Mouse (Mus musculus): ENCODE measurements around the gene Trafd1.

The Trafd1 gene

GRCm38 (mm10) chr5:121385461-121386119 is at the start of gene Trafd1:
Gene Trafd1 (minus strand): TSS chr5:121385632.
- peak; percentile 84 for DNase-seq (ENCODE audit: low read depth, low spot score)

GRCm38 (mm10) chr5:121428954-121429353 is 43.5 kb upstream of the Trafd1 start:
- no peak for DNase-seq (ENCODE audit: low read depth, low spot score)

- DNase-seq (ENCODE audit: low read depth, low spot score) = no peak
Measured at GRCm38 (mm10) chr5:121423297-121423696, 37.9 kb upstream of the Trafd1 start.

GRCm38 (mm10) chr5:121422787-121423186 is 37.4 kb upstream of the Trafd1 start:
- no peak for DNase-seq (ENCODE audit: low read depth, low spot score)

- DNase-seq (ENCODE audit: low read depth, low spot score) = no peak
Measured at GRCm38 (mm10) chr5:121420721-121421120, 35.3 kb upstream of the Trafd1 start.

- DNase-seq (ENCODE audit: low read depth, low spot score) = no peak
Measured at GRCm38 (mm10) chr5:121410975-121411374, 25.5 kb upstream of the Trafd1 start.

GRCm38 (mm10) chr5:121407856-121408255 is 22.4 kb upstream of the Trafd1 start:
- DNase-seq (ENCODE audit: low read depth, low spot score) = no peak

GRCm38 (mm10) chr5:121400849-121401248 is 15.4 kb upstream of the Trafd1 start:
- no peak for DNase-seq (ENCODE audit: low read depth, low spot score)

GRCm38 (mm10) chr5:121400064-121400463 is 14.6 kb upstream of the Trafd1 start:
- DNase-seq (ENCODE audit: low read depth, low spot score) = no peak

- no peak for DNase-seq (ENCODE audit: low read depth, low spot score)
Measured at GRCm38 (mm10) chr5:121399540-121399939, 14.1 kb upstream of the Trafd1 start.

GRCm38 (mm10) chr5:121398965-121399462 is 13.6 kb upstream of the Trafd1 start:
- no peak for DNase-seq (ENCODE audit: low read depth, low spot score)

GRCm38 (mm10) chr5:121398146-121398964 is 12.9 kb upstream of the Trafd1 start:
- DNase-seq (ENCODE audit: low read depth, low spot score) = peak; percentile 59

GRCm38 (mm10) chr5:121397187-121398145 is 12.0 kb upstream of the Trafd1 start, which contains the start of gene Naa25:
Gene Naa25 (plus strand): TSS chr5:121397936.
- DNase-seq (ENCODE audit: low read depth, low spot score) = peak; percentile 97

GRCm38 (mm10) chr5:121395621-121396020 is 10.2 kb upstream of the Trafd1 start:
- no peak for DNase-seq (ENCODE audit: low read depth, low spot score)

- DNase-seq (ENCODE audit: low read depth, low spot score) = no peak
Measured at GRCm38 (mm10) chr5:121393402-121393801, 8.0 kb upstream of the Trafd1 start.

- peak; percentile 77 for DNase-seq (ENCODE audit: low read depth, low spot score)
Measured at GRCm38 (mm10) chr5:121392667-121393380, 7.4 kb upstream of the Trafd1 start.

GRCm38 (mm10) chr5:121389691-121390090 is 4.3 kb upstream of the Trafd1 start:
- DNase-seq (ENCODE audit: low read depth, low spot score) = no peak

- no peak for DNase-seq (ENCODE audit: low read depth, low spot score)
Measured at GRCm38 (mm10) chr5:121389106-121389505, 3.7 kb upstream of the Trafd1 start.

GRCm38 (mm10) chr5:121387126-121387525 is 1.7 kb upstream of the Trafd1 start:
- no peak for DNase-seq (ENCODE audit: low read depth, low spot score)

- DNase-seq (ENCODE audit: low read depth, low spot score) = no peak
Measured at GRCm38 (mm10) chr5:121386120-121386909, 883 bp upstream of the Trafd1 start.

All from ES-CJ7 (cell line).